Mouse (Mus musculus): ENCODE data around the gene Hmgb1.

DNA sequence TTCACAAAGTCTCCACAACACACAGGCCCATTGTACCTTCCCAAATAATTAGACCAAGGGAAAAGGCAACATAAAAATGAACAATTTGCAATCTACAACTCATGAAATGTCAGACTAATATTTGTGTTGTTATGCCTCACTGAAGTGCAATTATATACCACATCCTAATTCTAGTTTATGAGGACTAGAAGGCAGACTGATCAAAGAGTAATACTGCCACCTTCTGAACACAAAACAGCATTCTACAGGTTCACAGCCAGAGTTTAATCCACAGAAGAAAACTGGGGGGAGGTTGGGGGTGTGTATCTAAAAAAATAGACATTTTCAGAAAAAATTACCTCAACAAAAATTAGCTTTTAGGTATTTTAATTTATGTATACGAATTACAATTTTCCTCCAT is 135.3 kb downstream of the Hmgb1 start:
- no peak for TF ChIP-seq CTCF (IDR thresholded peaks at IDR 0.05; ENCODE audit: extremely low read depth, insufficient read depth, low read length)
- no peak for TF ChIP-seq POLR2A (IDR thresholded peaks at IDR 0.05; ENCODE audit: extremely low read depth, insufficient read depth, low read length)
